Mouse (Mus musculus): ENCODE measurements at regions not wholly inside any gene's neighbourhood (a gene's known extent, or its start where the extent isn't known, plus 50 kb on each side); places are given as distances from the start of the nearest gene placed in this dataset.

DNA sequence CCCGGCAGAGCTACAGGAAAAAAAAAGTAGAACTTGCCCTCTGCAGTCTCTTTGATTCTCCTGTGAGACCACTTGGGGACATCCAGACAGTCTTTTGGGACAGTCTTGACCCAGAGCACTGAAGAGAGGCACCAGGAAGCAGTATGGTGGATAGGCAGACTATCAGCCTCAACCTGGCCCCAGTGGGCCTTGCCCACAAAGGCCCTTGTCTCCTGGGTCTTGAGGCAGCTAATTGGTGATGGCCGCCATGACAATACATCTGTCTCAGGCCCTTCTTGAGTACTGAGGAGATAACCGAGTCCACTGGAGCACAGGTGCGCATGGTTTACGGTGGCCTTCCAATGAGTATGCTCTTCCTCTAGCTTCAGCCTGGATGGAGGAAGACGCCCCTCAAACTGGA is 170.6 kb upstream of the Rpl34 start:
- Histone ChIP-seq H3K27ac (replicated peaks) (no peak overlapping the region), H3K4me1 (no peaks in the 10 kb centered on the region), H3K9me3 (no peaks in the 10 kb centered on the region), H3K4me2 (replicated peaks) (no peak overlapping the region), H3K4me3 (no peak overlapping the region), H3K36me3 (no peaks in the 10 kb centered on the region), H3K9ac (replicated peaks) (no peak overlapping the region), H3K27me3 (no peaks in the 10 kb centered on the region; the same call in 1 of the 2 replicates)
- 93% methylated on average over 6 of the region's 6 CpGs for WGBS
- ATAC-seq (ENCODE audit: low FRiP score, low read depth) = no peak

DNA sequence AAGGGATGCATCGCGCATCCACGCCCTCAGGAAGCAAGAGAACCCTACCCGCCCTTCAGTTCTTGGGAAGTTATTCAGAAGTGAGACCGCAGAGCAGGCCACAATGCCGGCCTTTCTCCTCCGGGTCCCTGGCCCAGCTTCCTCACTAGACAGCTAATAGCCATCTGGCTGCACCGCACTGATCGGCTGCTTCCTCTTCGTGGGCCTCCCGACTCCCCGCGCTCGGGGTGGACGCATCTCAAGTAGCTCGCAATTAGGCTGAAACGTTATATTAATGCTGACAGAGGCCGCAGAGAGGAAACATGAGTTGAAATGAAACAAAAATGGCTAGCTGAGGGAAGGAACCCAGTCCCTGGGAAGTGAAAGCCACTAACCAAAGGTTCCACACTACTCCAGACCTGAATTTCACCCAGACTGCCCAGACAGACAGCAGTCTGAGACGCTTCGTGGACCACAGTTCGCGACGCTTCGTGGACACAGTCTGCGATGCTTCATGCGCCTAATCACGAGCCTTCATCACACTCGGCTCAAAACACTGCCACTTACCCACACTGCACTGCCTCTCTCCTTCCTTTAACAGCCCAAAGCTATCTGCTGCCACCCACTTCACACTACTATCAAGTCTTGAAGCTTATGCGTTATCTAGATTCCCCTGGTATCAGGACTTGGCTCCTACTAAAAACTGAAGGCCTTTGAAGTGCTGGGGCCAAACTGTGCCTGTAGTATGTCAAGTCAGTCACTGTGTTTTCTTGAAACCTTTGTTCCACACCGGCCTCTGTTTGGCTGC is 170.0 kb upstream of the Rpl34 start:
- no peak overlapping the region for H3K9ac ChIP-seq (replicated peaks)
- H3K27me3 ChIP-seq = no peaks in the 10 kb centered on the region; the same call in 1 of the 2 replicates
- no peak overlapping the region; the same call in 1 of the 2 replicates for H3K27ac ChIP-seq (replicated peaks)
- no peak overlapping the region for H3K4me3 ChIP-seq
- no peaks in the 10 kb centered on the region for H3K36me3 ChIP-seq
- no peaks in the 10 kb centered on the region for H3K4me1 ChIP-seq
- no peaks in the 10 kb centered on the region for H3K9me3 ChIP-seq
- no peak for ATAC-seq (ENCODE audit: low FRiP score, low read depth)
- no peak overlapping the region for H3K4me2 ChIP-seq (replicated peaks)
- 88% methylated on average over 30 of the region's 30 CpGs for WGBS

DNA sequence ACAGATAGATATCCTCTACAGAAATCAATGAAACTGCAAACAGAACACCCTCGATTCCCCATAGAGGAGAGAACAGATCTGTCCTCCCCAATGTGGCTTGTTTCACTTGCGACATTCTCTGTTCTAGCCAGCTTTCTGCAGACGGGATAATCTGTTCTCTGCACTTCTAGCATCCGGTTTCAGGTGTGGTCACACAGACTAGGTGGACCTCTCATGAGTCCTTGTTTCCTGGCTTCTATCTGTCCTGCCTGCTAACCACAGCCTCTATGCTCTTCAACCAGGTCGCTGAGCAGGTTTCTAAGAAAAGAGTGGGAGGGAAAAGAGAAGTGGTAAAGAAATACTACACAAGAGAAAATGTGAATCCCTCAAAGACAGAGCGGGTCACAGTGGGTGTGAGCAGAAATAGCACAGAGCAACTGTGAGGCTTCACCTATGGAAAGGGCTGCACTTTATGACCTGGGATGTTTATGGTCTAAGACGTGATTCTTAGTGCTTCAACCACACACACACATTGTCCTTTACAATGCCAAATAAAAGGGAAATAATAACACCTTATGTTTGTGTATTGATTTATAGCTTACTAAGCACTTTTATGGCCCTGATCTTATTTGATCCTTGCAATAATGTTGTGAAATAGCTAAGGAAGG is 164.1 kb upstream of the Rpl34 start:
- Histone ChIP-seq H3K27me3 (no peaks in the 10 kb centered on the region; the same call in 1 of the 2 replicates), H3K4me3 (no peak overlapping the region), H3K27ac (replicated peaks) (no peak overlapping the region), H3K9ac (replicated peaks) (no peak overlapping the region), H3K36me3 (no peaks in the 10 kb centered on the region), H3K9me3 (0 out of 2 replicates have a peak, but pooled peaks cover 5% of the 10 kb centered on the region), H3K4me1 (no peaks in the 10 kb centered on the region), H3K4me2 (replicated peaks) (no peak overlapping the region)
- no peak for ATAC-seq (ENCODE audit: low FRiP score, low read depth)
- WGBS = 88% methylated on average over 7 of the region's 7 CpGs

DNA sequence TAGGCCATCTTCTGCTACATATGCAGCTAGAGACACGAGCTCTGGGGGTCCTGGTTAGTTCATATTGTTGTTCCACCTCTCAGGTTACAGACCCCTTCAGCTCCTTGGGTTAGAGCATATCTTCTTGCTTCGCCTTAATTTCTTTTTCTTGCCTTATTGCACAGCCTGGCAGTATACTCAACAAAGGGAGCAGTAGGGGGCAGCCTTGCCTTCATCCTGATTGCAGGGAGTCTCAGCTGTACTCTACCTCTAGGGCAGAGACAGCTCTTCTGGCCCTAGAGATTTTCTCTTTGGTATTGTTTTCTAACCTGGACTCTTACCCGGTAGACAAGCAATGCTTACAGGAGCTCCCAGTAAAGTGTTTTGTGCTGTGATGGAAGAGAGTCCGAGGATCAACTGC is 161.1 kb upstream of the Rpl34 start:
- peaks cover 9% of the 10 kb centered on the region; the same call in 1 of the 2 replicates for H3K9me3 ChIP-seq
- H3K4me1 ChIP-seq = no peaks in the 10 kb centered on the region
- H3K9ac ChIP-seq (replicated peaks) = no peak overlapping the region
- no peak overlapping the region for H3K4me3 ChIP-seq
- H3K27ac ChIP-seq (replicated peaks) = no peak overlapping the region
- no peak for ATAC-seq (ENCODE audit: low FRiP score, low read depth)
- no peaks in the 10 kb centered on the region for H3K36me3 ChIP-seq
- no peaks in the 10 kb centered on the region for H3K27me3 ChIP-seq
- no peak overlapping the region for H3K4me2 ChIP-seq (replicated peaks)
- WGBS = 83% methylated on average over 4 of the region's 4 CpGs

DNA sequence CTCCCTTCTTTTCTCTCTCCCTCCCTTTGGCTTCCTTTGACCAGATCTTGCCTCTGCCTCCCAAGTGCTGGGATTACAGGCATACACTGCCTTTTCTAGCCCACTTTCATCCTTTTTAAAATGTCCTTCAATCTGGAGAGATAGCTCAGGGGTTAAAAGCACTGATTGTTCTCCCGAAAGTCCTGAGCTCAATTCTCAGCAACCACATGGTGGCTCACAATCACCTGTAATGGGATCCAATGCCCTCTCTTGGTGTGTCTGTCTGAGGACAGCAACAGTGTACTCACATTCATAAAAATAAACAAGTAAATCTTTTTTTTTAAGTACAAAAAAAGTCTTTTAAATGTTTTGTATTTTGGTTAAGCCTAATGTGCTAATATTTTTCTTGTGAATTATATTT is 158.4 kb upstream of the Rpl34 start:
- Histone ChIP-seq H3K27ac (replicated peaks) (no peak overlapping the region), H3K9ac (replicated peaks) (no peak overlapping the region), H3K36me3 (no peaks in the 10 kb centered on the region), H3K9me3 (peaks cover 9% of the 10 kb centered on the region; the same call in 1 of the 2 replicates), H3K4me3 (no peak overlapping the region), H3K4me1 (0 out of 2 replicates have a peak, but pooled peaks cover 2% of the 10 kb centered on the region), H3K27me3 (no peaks in the 10 kb centered on the region), H3K4me2 (replicated peaks) (no peak overlapping the region)
- 78% methylated on average over 1 of the region's 1 CpGs for WGBS
- no peak for ATAC-seq (ENCODE audit: low FRiP score, low read depth)

DNA sequence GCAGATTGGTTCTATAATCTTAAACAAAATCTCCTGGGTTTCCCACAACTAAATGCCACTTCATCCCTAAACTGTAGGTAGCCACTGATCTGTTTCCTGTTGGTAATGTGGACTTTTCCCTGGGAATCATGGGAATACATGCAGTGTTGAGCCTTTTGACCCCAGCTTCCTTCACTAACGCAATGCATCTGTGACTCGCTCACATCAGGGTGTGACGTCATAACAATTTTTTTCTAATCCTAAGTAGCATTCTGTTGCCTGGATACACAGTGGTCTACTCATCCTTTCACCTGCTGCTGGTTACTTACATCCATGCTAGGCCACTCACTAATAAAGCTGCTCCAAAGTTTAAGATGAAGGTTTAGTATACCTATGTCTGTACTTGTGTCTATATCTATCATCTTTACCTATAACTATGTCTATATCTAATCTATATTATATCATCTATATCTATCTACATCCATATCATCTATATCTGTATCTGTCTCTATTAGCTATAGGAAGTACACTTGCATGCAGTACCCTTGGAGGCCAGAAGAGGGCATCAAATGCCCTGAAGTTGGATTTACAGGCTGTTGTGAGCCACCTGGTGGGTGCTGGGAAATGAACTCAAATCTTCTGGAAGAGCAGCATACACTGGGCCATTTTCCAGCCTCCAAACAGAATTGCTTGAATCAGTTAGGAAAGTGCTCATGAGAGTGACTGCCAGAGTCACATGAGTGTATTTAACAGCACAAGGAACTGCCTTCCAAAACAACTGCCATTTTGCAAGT is 157.5 kb upstream of the Rpl34 start:
- Histone ChIP-seq H3K9me3 (peaks cover 9% of the 10 kb centered on the region; the same call in 1 of the 2 replicates), H3K4me1 (0 out of 2 replicates have a peak, but pooled peaks cover 2% of the 10 kb centered on the region), H3K36me3 (no peaks in the 10 kb centered on the region), H3K27ac (replicated peaks) (no peak overlapping the region), H3K4me3 (no peak overlapping the region), H3K27me3 (no peaks in the 10 kb centered on the region), H3K9ac (replicated peaks) (no peak overlapping the region), H3K4me2 (replicated peaks) (no peak overlapping the region)
- WGBS = 88% methylated on average over 3 of the region's 3 CpGs
- no peak for ATAC-seq (ENCODE audit: low FRiP score, low read depth)

DNA sequence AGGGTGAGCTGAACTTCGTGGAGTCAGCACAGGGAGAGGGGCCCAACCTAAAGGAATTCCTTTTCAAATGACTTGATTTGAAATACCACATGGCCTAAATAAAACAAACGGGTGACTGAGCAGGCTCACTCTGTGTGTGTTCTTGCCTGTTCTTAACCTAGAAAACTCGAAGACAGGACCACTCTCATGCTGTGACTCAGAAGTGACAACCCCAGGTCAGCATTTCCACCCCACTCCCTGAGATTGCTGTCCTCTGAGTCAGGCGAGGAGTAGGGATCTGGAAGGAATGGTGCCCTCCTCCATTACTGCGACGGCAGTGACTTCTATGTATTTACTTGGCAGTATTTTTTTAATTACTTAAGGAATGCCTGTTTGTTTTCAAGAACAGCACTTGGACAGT is 155.8 kb upstream of the Rpl34 start:
- Histone ChIP-seq H3K27me3 (no peaks in the 10 kb centered on the region), H3K4me1 (0 out of 2 replicates have a peak, but pooled peaks cover 2% of the 10 kb centered on the region), H3K36me3 (no peaks in the 10 kb centered on the region), H3K4me3 (no peak overlapping the region), H3K9me3 (peaks cover 4% of the 10 kb centered on the region; the same call in 1 of the 2 replicates), H3K9ac (replicated peaks) (no peak overlapping the region), H3K27ac (replicated peaks) (no peak overlapping the region), H3K4me2 (replicated peaks) (no peak overlapping the region)
- WGBS = 52% methylated on average over 6 of the region's 6 CpGs
- no peak for ATAC-seq (ENCODE audit: low FRiP score, low read depth)

DNA sequence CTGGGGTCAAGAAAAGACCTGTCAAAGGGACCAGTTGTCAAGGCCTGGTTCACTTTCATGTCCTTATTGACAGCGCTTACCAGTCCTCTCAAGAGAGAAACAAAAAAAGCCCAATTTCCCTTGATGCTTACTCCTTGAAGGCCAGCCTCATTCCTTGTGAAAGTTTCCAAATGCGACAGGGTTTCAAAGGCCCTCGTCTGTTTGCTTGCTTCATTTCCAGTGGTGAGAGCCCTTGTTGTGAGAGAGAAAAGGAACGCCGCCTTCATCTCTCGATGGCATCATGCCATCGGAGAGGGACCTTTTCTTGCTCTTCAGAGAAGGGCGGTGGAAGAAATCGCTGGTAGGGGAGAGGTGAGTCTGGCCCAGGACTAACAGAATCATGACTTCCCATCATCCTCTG is 154.2 kb upstream of the Rpl34 start:
- Histone ChIP-seq H3K9me3 (peaks cover 4% of the 10 kb centered on the region; the same call in 1 of the 2 replicates), H3K4me1 (peaks cover 2% of the 10 kb centered on the region; the same call in 1 of the 2 replicates), H3K4me3 (no peak overlapping the region), H3K27me3 (no peaks in the 10 kb centered on the region), H3K36me3 (no peaks in the 10 kb centered on the region), H3K9ac (replicated peaks) (no peak overlapping the region), H3K4me2 (replicated peaks) (no peak overlapping the region), H3K27ac (replicated peaks) (no peak overlapping the region)
- 90% methylated on average over 9 of the region's 9 CpGs for WGBS
- ATAC-seq (ENCODE audit: low FRiP score, low read depth) = no peak

DNA sequence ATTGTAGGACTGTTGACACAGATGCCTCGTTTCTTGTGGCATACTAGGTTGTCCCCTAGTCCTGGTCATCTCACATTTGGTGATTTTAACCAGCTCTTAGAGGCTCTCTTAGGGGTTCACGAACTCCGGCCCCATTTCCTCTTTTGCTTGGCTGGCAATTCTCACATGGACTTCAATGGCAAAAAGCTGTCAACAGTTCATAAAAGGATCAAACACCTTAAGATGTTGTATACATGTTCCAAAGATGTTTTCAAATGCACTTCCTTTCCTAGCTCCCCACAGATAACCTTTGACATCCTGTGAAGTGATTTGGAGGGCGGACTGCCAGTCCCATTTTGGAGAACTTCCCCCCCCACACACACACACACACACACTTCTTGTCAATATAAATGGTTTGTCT is 153.7 kb upstream of the Rpl34 start:
- WGBS = 84% methylated on average over 4 of the region's 4 CpGs
- no peak overlapping the region for H3K4me3 ChIP-seq
- H3K9me3 ChIP-seq = peaks cover 4% of the 10 kb centered on the region; the same call in 1 of the 2 replicates
- no peak overlapping the region for H3K27ac ChIP-seq (replicated peaks)
- no peaks in the 10 kb centered on the region for H3K27me3 ChIP-seq
- no peak overlapping the region for H3K4me2 ChIP-seq (replicated peaks)
- ATAC-seq (ENCODE audit: low FRiP score, low read depth) = no peak
- no peak overlapping the region for H3K9ac ChIP-seq (replicated peaks)
- peaks cover 2% of the 10 kb centered on the region; the same call in 1 of the 2 replicates for H3K4me1 ChIP-seq
- no peaks in the 10 kb centered on the region for H3K36me3 ChIP-seq

DNA sequence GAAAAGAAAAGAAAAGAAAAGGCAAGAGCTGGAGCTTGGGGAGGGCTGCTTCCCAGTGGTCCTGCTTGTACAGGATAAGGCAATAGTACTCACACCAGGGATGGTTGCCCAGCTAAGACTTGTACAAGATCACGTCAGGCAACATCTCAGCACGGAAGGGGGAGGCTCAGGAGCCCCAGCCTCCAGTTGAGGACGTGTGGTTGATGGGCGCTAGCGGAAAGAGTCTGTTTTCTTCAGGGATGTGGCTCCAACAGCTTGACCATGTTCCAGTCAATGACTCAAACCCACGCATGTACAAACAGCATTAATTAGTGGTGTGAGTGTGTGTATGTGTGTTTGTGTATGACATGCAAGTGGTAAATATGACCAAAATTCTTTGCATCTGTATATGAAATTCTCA is 153.1 kb upstream of the Rpl34 start:
- Histone ChIP-seq H3K27ac (replicated peaks) (no peak overlapping the region), H3K4me2 (replicated peaks) (no peak overlapping the region), H3K9me3 (peaks cover 4% of the 10 kb centered on the region; the same call in 1 of the 2 replicates), H3K9ac (replicated peaks) (no peak overlapping the region), H3K4me3 (no peak overlapping the region), H3K36me3 (no peaks in the 10 kb centered on the region), H3K27me3 (no peaks in the 10 kb centered on the region), H3K4me1 (peaks cover 2% of the 10 kb centered on the region; the same call in 1 of the 2 replicates)
- 88% methylated on average over 6 of the region's 6 CpGs for WGBS
- ATAC-seq (ENCODE audit: low FRiP score, low read depth) = no peak

DNA sequence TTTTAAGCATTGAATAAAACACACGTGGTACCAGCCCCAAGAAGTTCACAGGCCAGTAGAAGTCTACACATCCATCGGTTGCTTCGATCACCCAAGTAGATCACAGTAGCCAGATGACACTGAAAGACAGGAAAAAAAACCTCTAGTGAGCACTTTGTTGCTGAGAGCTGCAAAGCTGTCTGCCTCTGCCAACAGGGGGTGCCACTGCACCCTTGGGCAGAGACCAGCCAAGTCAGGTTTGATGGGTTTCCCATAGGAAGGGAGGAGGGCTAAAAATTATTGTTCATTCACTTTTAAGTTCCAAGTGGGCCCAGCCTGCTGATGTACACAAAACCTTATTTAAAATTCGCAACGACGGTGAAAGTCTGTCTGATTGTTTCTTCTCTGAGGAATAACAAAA is 150.3 kb upstream of the Rpl34 start:
- no peak for ATAC-seq (ENCODE audit: low FRiP score, low read depth)
- H3K9ac ChIP-seq (replicated peaks) = no peak overlapping the region
- no peak overlapping the region for H3K4me2 ChIP-seq (replicated peaks)
- no peaks in the 10 kb centered on the region for H3K36me3 ChIP-seq
- WGBS = 56% methylated on average over 6 of the region's 6 CpGs
- H3K4me1 ChIP-seq = no peaks in the 10 kb centered on the region; the same call in 1 of the 2 replicates
- H3K9me3 ChIP-seq = no peaks in the 10 kb centered on the region
- H3K27ac ChIP-seq (replicated peaks) = 0 out of 2 replicates have a peak overlapping the region, but pooled peaks have one; percentile 5
- no peak overlapping the region for H3K4me3 ChIP-seq
- H3K27me3 ChIP-seq = no peaks in the 10 kb centered on the region

Data from midbrain, embryonic 12.5 days (tissue).